Comparison of ENCODE assay signal across 12 mouse cellular contexts in the genomic region with DNA sequence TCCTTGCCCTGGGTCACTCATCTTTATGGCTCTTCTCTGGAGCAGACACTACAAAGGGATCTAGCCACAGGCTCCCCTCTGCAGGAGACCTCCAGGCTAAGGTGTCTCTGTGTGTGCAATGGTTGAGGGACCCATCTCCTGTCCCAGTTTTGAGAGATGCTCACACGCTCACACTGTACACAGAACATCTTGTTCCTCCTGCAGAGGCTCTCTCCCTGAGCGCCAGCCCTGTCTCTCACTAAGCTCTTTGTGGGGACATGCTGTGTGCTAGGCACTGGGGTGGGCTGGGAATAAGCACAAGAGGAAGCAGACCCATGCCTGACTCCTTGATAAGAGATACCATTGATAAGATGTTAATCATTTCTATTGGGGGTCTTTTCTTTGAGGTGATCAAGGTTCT. TPM values are rescaled to one million over a fixed set of nuclear protein-coding genes. Genes with fewer than 3 reads are reported as not detected.
DNase-seq lines count a peak whose midpoint lies in the region; ATAC-seq and TF ChIP-seq lines count a peak whose summit lies in the region.
"Had no signal": no experiment of that assay in that cellular context is flagged by ENCODE, and none has a peak within 500 bp of the region (broad histone marks: within the 10 kb centered on the region; RNA-seq: fewer than 3 reads in every experiment).

No protein-coding gene starts in this region.

- DNase-seq in heart, postnatal 0 days (ENCODE audit: low spot score), result no peak
- no peak for DNase-seq in heart, postnatal 14 days
- DNase-seq in embryonic facial prominence, embryonic 10.5 days (ENCODE audit: low spot score), result no peak
- no peak for DNase-seq in midbrain, embryonic 14.5 days
- no peak for DNase-seq in cerebellum, adult 18-20 months
- no peak for DNase-seq in cerebellum, adult 11 months
- no peak for DNase-seq in right cerebral cortex, postnatal 25 days
- DNase-seq: lung, adult 18-20 months; thymus, adult 18-20 months had no signal

- no peak for ATAC-seq in heart, postnatal 0 days (ENCODE audit: insufficient read depth, low read depth)
- no peak for ATAC-seq in hindbrain, embryonic 13.5 days (ENCODE audit: low FRiP score)
- no peak for ATAC-seq in midbrain, embryonic 14.5 days (ENCODE audit: low FRiP score, low TSS enrichment)

- H3K4me2 ChIP-seq in heart, postnatal 0 days (ENCODE audit: low read depth, low read length), result no peak overlapping the region
- no peak overlapping the region for H3K4me2 ChIP-seq in hindbrain, embryonic 13.5 days
- no peak overlapping the region for H3K4me2 ChIP-seq in midbrain, embryonic 14.5 days (ENCODE audit: low read length)
- H3K4me2 ChIP-seq: embryonic facial prominence, embryonic 15.5 days; kidney, embryonic 15.5 days had no signal

- intact Hi-C loops in heart, postnatal 14 days (cut with DNase I), result no loop called here

- peak overlapping the region; percentile 36; the same call in 1 of the 2 replicates for H3K27ac ChIP-seq in heart, postnatal 0 days (ENCODE audit: low read depth)
- peak overlapping the region; percentile 85 for H3K27ac ChIP-seq in embryonic facial prominence, embryonic 10.5 days (replicated peaks)
- H3K27ac ChIP-seq in hindbrain, embryonic 13.5 days, result peak overlapping the region; percentile 94
- H3K27ac ChIP-seq in midbrain, embryonic 14.5 days (replicated peaks; ENCODE audit: low read depth, low read length), result peak overlapping the region; percentile 92

- TF ChIP-seq EP300 in heart, postnatal 0 days (IDR thresholded peaks at IDR 0.05; ENCODE audit: low read depth), result no peak

- H3K9me3 ChIP-seq in heart, postnatal 0 days (replicated peaks; ENCODE audit: control insufficient read depth, low read length), result no peaks in the 10 kb centered on the region
- no peaks in the 10 kb centered on the region for H3K9me3 ChIP-seq in embryonic facial prominence, embryonic 10.5 days
- no peaks in the 10 kb centered on the region for H3K9me3 ChIP-seq in hindbrain, embryonic 13.5 days
- no peaks in the 10 kb centered on the region for H3K9me3 ChIP-seq in midbrain, embryonic 14.5 days (ENCODE audit: control insufficient read depth, low read length)
- H3K9me3 ChIP-seq: embryonic facial prominence, embryonic 15.5 days; kidney, embryonic 15.5 days had no signal

- H3K4me1 ChIP-seq in heart, postnatal 0 days (ENCODE audit: control insufficient read depth, insufficient read depth), result no peaks in the 10 kb centered on the region; the same call in 1 of the 2 replicates
- peaks cover 57% of the 10 kb centered on the region for H3K4me1 ChIP-seq in embryonic facial prominence, embryonic 10.5 days
- H3K4me1 ChIP-seq in hindbrain, embryonic 13.5 days (replicated peaks), result peaks cover 68% of the 10 kb centered on the region
- H3K4me1 ChIP-seq in midbrain, embryonic 14.5 days (ENCODE audit: control insufficient read depth, insufficient read depth, low read length), result peaks cover 48% of the 10 kb centered on the region

- H3K4me3 ChIP-seq in heart, postnatal 0 days (ENCODE audit: low read depth, low read length), result no peak overlapping the region
- H3K4me3 ChIP-seq in embryonic facial prominence, embryonic 10.5 days, result no peak overlapping the region
- no peak overlapping the region for H3K4me3 ChIP-seq in hindbrain, embryonic 13.5 days
- no peak overlapping the region for H3K4me3 ChIP-seq in midbrain, embryonic 14.5 days (replicated peaks; ENCODE audit: low read depth, low read length)
- H3K4me3 ChIP-seq: embryonic facial prominence, embryonic 15.5 days; kidney, embryonic 15.5 days had no signal

- peaks cover 24% of the 10 kb centered on the region for H3K36me3 ChIP-seq in heart, postnatal 0 days (replicated peaks; ENCODE audit: control insufficient read depth, insufficient read depth, low read length)
- H3K36me3 ChIP-seq in embryonic facial prominence, embryonic 10.5 days (replicated peaks), result peaks cover 34% of the 10 kb centered on the region
- peaks cover 15% of the 10 kb centered on the region for H3K36me3 ChIP-seq in hindbrain, embryonic 13.5 days
- peaks cover 12% of the 10 kb centered on the region for H3K36me3 ChIP-seq in midbrain, embryonic 14.5 days (ENCODE audit: control insufficient read depth, insufficient read depth, low read length)

- 79% methylated on average over 2 of the region's 2 CpGs for WGBS in heart, postnatal 0 days
- 73% methylated on average over 2 of the region's 2 CpGs for WGBS in embryonic facial prominence, embryonic 10.5 days
- 80% methylated on average over 2 of the region's 2 CpGs for WGBS in hindbrain, embryonic 13.5 days
- WGBS in midbrain, embryonic 14.5 days, result 75% methylated on average over 2 of the region's 2 CpGs

- TF ChIP-seq CTCF in heart, postnatal 0 days (IDR thresholded peaks at IDR 0.05; ENCODE audit: low read depth), result no peak

- no peaks in the 10 kb centered on the region for H3K27me3 ChIP-seq in heart, postnatal 0 days (ENCODE audit: control insufficient read depth, insufficient read depth, low read length)
- H3K27me3 ChIP-seq in embryonic facial prominence, embryonic 10.5 days (replicated peaks; ENCODE audit: low read depth, poor library complexity, severe bottlenecking), result no peaks in the 10 kb centered on the region
- H3K27me3 ChIP-seq in hindbrain, embryonic 13.5 days, result no peaks in the 10 kb centered on the region
- H3K27me3 ChIP-seq in midbrain, embryonic 14.5 days (ENCODE audit: control insufficient read depth, insufficient read depth, low read length), result no peaks in the 10 kb centered on the region
- H3K27me3 ChIP-seq: embryonic facial prominence, embryonic 15.5 days; kidney, embryonic 15.5 days had no signal

- H3K9ac ChIP-seq in heart, postnatal 0 days (replicated peaks; ENCODE audit: low read depth, low read length), result no peak overlapping the region
- peak overlapping the region; percentile 55; the same call in 1 of the 2 replicates for H3K9ac ChIP-seq in hindbrain, embryonic 13.5 days
- H3K9ac ChIP-seq in midbrain, embryonic 14.5 days (replicated peaks; ENCODE audit: low read length), result no peak overlapping the region
- H3K9ac ChIP-seq: embryonic facial prominence, embryonic 15.5 days; kidney, embryonic 15.5 days had no signal

RNA-seq across cellular contexts. Expression of a gene that starts 34.2 kb away (rescaled TPM):
- total RNA-seq in heart, postnatal 0 days (2014; rRNA removed; ENCODE audit: low replicate concordance), result 95.3 and 149 TPM in 2 replicates
- 87.4 and 116 TPM in 2 replicates for polyA plus RNA-seq in heart, postnatal 0 days (2015; fragmentation: Nextera tagmentation; extraction: Ambion mirVana)
- total RNA-seq in heart, postnatal 14 days (2021), result 100 to 1,000 TPM; 117 to 145 TPM
- 55.5 and 59.2 TPM in 2 replicates for polyA plus RNA-seq in embryonic facial prominence, embryonic 10.5 days (2016; fragmentation: Nextera tagmentation; extraction: Ambion mirVana)
- polyA plus RNA-seq in hindbrain, embryonic 13.5 days (2015; fragmentation: Nextera tagmentation; extraction: Ambion mirVana), result 91.0 and 98.3 TPM in 2 replicates
- polyA plus RNA-seq in midbrain, embryonic 14.5 days (2014; fragmentation: Nextera tagmentation; extraction: Ambion mirVana), result 94.1 and 94.3 TPM in 2 replicates

Comparison
In these comparisons a context has a peak if more than half of its experiments do, and no peak if none do; other contexts are left out.
1. H3K27ac ChIP-seq: peak in every context shown above with its lines; median percentile 94 in hindbrain, embryonic 13.5 days; 92 in midbrain, embryonic 14.5 days; 85 in embryonic facial prominence, embryonic 10.5 days; 36 in heart, postnatal 0 days.